Mouse (Mus musculus): ENCODE measurements around the gene Ddc. TPM values are rescaled to one million over a fixed set of nuclear protein-coding genes. Genes with fewer than 3 reads are reported as not detected.

The Ddc gene
- polyA plus RNA-seq, 1 experiment from 2014 or later = 21.1 TPM

DNA sequence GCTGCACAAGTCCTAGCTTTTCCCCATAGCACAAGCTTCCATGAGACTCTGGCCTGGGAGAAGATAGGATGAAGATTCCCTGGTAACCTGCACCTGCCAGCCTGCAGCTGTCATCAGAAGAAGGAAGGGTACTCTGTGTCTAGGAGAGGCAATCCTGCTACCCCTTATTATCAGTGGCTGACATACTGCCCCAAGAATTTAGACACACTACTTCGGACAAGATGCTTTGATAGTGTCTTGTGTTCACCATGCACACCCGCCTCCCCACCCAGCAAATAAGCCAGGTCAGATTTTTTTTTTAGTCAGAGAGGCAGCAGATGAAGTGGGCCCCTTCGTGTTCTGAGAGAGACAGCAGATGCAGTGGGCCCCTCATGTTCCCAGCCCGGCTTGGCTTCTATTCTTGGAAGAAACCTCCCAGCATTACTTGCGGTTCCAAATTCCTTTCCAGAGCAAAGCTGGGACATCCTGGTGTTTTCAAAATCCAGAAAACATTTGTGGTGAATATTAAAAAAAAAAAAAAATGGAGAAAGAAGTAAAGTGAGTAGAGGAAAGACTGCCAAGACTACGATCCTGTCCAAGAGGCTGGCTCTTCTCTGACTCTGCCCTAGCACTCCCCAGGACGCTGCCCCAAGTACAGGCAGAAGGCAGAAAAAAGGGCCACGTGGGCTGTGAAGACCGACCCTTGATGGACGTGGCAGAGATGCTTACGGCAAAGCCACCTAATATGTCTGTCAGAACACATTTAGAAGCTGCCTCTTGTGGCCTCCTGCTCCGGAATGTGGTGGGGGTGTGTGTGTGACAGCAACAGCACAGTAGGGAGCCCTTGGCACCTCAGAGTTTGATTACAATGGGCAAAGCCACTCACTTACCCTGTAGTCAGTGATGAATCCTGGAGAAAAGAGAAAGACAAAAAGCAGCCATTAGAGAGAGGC, 73.7 kb downstream of the Ddc start:
- Histone ChIP-seq H3K36me3 (replicated peaks) (no peaks in the 10 kb centered on the region), H3K27me3 (replicated peaks) (no peaks in the 10 kb centered on the region), H3K9me3 (no peaks in the 10 kb centered on the region), H3K27ac (0 out of 2 replicates have a peak overlapping the region, but pooled peaks have one; percentile 15), H3K9ac (no peak overlapping the region), H3K4me2 (no peak overlapping the region), H3K4me1 (peaks cover 35% of the 10 kb centered on the region), H3K4me3 (no peak overlapping the region)
- no peak for ATAC-seq (replicated peaks)
- WGBS = 25% methylated on average over 12 of the region's 12 CpGs

DNA sequence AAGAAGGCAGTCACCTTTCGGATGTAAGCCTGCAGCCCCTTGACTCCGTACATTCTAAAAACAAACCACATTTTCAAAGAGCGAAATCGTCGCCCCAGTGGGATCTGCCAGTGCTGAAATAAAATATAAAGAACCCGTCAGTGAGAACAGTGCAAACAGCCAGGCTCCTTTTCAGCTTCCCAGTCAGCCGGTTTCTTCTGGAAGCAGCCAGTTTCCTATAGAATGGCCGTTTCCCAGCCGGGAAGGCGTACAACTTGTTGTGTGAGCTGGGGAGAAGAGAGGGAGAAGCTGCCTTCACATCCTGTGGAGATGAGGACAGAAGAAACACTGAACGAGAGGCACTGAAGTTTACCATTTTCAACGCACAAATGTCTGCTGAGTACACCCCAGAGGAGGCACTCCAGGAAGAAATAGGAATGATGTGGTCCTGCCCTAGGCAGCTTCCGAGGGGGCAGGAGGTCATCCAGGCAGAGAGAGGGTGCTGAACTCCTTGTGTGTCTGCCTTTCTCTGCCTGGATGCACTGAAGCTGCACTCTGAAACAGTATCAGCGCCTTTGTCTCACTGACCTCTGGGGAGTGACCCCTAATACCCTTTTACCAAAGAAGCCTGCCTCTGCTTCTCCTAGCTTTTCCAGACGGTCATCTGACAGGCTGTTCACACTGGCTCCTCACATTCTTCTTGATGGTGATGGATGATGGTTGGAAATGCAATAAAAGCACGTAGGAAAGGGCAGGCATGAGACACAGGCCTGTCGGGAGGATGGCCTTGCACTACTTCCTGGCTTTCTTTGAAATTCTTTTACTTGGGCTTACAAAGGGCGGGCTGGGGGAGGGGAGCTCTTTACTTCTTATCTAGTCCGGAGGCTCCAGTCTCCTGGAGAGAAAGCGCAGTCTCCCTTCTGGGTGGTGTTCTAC, 75.5 kb downstream of the Ddc start:
- Histone ChIP-seq H3K27ac (peak overlapping the region; percentile 72), H3K4me3 (no peak overlapping the region), H3K4me2 (peak overlapping the region; percentile 42; the same call in 1 of the 2 replicates), H3K36me3 (replicated peaks) (no peaks in the 10 kb centered on the region), H3K9me3 (no peaks in the 10 kb centered on the region), H3K9ac (no peak overlapping the region), H3K27me3 (replicated peaks) (no peaks in the 10 kb centered on the region), H3K4me1 (peaks cover 23% of the 10 kb centered on the region)
- ATAC-seq (replicated peaks) = peak; percentile 31
- WGBS = 7% methylated on average over 20 of the region's 20 CpGs

DNA sequence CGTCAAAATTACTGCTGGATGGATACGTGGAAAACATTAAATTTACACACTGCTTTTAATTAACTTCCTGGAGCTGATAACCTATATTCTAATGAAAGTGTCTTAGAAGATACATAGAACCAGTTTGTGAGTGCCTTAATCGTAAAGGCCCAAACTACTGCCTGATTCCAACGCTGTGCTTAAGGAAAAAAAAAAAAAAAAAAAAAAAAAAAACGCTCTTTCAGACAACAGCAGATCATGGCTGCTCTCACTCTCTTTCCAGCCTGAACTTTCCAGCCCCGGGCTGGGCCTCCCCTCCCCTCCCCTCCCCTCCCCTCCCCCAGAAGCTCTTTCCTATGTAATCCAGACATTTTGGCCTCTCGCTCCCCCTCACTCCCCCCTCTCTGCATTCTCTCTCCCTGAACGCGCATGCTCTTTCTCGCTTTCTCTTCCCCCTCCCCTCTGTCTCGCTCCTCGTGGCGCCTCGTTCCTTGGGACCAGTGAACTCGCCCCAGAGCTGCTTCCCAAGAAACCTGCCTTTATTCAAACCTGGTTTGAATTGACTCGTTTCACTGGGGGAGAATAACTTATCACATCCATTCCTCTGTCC, 76.5 kb downstream of the Ddc start:
- no peak overlapping the region for H3K9ac ChIP-seq
- no peaks in the 10 kb centered on the region for H3K9me3 ChIP-seq
- peak; percentile 79 for ATAC-seq (replicated peaks)
- H3K4me1 ChIP-seq = peaks cover 23% of the 10 kb centered on the region
- H3K4me2 ChIP-seq = peak overlapping the region; percentile 42
- H3K36me3 ChIP-seq (replicated peaks) = no peaks in the 10 kb centered on the region
- H3K27ac ChIP-seq = peak overlapping the region; percentile 72
- no peaks in the 10 kb centered on the region for H3K27me3 ChIP-seq (replicated peaks)
- 6% methylated on average over 15 of the region's 16 CpGs for WGBS
- no peak overlapping the region; the same call in 1 of the 2 replicates for H3K4me3 ChIP-seq

DNA sequence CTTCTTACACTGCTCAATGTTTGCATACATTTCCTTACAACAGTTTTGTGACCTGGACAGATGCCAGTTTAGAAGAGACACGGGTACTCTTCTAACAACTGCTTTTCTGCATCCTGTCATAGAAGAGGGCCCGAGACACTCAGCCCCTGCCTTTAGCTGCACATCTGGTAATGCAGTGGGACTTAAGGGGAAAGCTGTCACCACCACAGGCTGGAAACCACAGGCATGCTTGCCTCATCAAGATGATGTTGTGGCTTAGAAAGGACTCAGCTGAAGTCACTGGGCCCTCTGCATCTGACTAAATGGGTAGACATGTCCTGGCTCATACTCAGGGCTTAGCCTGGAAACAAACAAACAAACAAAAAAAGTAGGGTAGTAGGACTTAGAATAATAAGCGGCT, 77.2 kb downstream of the Ddc start:
- 69% methylated on average over 3 of the region's 3 CpGs for WGBS
- ATAC-seq (replicated peaks) = no peak
- H3K4me2 ChIP-seq = no peak overlapping the region
- no peak overlapping the region for H3K4me3 ChIP-seq
- no peaks in the 10 kb centered on the region for H3K27me3 ChIP-seq (replicated peaks)
- H3K9ac ChIP-seq = no peak overlapping the region
- H3K36me3 ChIP-seq (replicated peaks) = no peaks in the 10 kb centered on the region
- no peaks in the 10 kb centered on the region for H3K9me3 ChIP-seq
- H3K27ac ChIP-seq = peak overlapping the region; percentile 72; the same call in 1 of the 2 replicates
- peaks cover 23% of the 10 kb centered on the region for H3K4me1 ChIP-seq

DNA sequence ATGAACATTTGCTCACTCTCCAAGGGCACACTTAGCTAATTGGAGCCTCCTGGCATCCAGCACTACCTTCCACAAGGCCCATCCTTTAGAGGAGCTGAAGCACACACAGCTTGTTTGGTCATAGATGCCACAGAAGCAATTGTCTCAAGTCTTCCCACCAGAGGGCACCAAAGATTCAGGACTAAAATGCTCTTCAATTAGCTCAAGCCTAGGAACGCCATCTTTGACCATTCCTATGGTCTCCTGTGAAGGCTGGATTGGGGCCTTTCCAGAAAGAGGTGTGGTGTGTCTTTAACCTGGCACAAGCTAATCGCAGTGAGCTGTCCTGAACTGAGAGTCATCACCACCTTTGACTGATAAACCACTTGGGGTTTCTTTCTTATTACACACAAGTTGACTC, 77.7 kb downstream of the Ddc start:
- no peaks in the 10 kb centered on the region for H3K27me3 ChIP-seq (replicated peaks)
- no peaks in the 10 kb centered on the region for H3K9me3 ChIP-seq
- H3K36me3 ChIP-seq (replicated peaks) = no peaks in the 10 kb centered on the region
- peak; percentile 68 for ATAC-seq (replicated peaks)
- H3K4me2 ChIP-seq = no peak overlapping the region
- peaks cover 23% of the 10 kb centered on the region for H3K4me1 ChIP-seq
- H3K27ac ChIP-seq = no peak overlapping the region
- no peak overlapping the region for H3K9ac ChIP-seq
- 4% methylated on average over 2 of the region's 2 CpGs for WGBS
- no peak overlapping the region for H3K4me3 ChIP-seq

DNA sequence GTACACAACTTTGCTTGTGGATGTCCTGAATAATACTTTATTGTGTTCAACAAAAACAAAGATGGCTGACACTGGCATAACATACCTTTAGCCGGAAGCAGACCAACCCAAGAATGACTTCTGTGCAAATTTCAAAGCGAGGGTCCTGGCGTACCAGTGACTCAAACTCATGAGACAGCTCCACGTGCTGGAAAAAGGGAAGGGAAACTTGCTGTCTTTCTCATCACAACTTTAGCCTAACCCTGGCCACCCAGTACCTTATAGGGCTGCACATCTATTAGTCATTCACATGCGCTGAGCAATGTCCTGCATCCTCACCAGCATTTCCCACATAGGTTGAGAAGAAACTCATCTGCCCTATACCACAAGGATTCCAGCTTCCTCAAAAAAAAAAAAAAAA, 78.7 kb downstream of the Ddc start:
- Histone ChIP-seq H3K4me2 (no peak overlapping the region), H3K4me3 (no peak overlapping the region), H3K4me1 (peaks cover 23% of the 10 kb centered on the region), H3K27ac (no peak overlapping the region), H3K27me3 (replicated peaks) (no peaks in the 10 kb centered on the region), H3K36me3 (replicated peaks) (no peaks in the 10 kb centered on the region), H3K9me3 (no peaks in the 10 kb centered on the region), H3K9ac (no peak overlapping the region)
- ATAC-seq (replicated peaks) = no peak
- 93% methylated on average over 5 of the region's 5 CpGs for WGBS

DNA sequence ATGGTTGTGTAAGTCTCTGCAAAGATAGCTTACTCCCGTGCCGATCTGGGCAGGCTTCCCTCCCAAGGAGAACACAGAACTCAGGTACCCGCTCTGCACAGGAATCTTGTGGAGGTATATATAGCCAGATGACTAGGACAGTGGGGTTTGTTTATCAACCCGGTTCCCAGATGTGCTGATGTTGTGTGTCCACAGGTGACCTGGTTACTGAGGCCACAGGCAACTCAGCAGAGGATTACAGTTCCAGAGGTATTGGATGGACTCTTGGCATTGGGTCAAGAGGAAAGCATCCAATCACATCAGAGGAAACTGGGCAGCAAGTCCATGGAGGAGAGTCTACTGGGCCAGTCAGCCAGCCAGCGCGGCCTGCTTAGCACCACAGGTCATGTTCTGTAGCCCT, 79.1 kb downstream of the Ddc start:
- no peak overlapping the region for H3K9ac ChIP-seq
- WGBS = 91% methylated on average over 6 of the region's 6 CpGs
- H3K27ac ChIP-seq = no peak overlapping the region
- no peak overlapping the region for H3K4me3 ChIP-seq
- no peaks in the 10 kb centered on the region for H3K9me3 ChIP-seq
- ATAC-seq (replicated peaks) = no peak
- H3K4me1 ChIP-seq = peaks cover 23% of the 10 kb centered on the region
- H3K27me3 ChIP-seq (replicated peaks) = no peaks in the 10 kb centered on the region
- no peak overlapping the region for H3K4me2 ChIP-seq
- H3K36me3 ChIP-seq (replicated peaks) = no peaks in the 10 kb centered on the region

DNA sequence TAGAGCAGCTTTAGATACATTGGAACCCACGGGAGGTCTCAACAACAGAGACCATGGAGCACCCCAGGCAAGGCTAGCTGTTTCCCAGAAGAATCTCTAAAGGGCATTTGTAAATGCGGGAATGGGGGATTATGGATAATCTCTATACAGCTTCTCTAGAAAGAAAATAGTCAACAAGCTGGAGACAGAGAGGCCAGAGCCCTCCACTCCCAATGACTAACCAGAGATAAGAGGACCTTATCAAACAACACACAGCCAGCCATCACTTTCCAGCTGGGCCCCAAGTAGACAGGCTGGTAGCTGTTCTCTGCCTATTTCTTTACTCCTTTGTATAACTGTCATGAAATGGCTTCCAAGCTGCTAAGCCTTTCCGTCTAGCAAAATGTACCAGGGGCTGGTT, 82.2 kb downstream of the Ddc start:
- Histone ChIP-seq H3K4me2 (no peak overlapping the region), H3K27me3 (replicated peaks) (no peaks in the 10 kb centered on the region), H3K4me1 (peaks cover 2% of the 10 kb centered on the region; the same call in 1 of the 2 replicates), H3K4me3 (no peak overlapping the region), H3K27ac (no peak overlapping the region), H3K9ac (no peak overlapping the region), H3K9me3 (no peaks in the 10 kb centered on the region), H3K36me3 (replicated peaks) (no peaks in the 10 kb centered on the region)
- no peak for ATAC-seq (replicated peaks)
- 46% methylated on average over 3 of the region's 3 CpGs for WGBS

DNA sequence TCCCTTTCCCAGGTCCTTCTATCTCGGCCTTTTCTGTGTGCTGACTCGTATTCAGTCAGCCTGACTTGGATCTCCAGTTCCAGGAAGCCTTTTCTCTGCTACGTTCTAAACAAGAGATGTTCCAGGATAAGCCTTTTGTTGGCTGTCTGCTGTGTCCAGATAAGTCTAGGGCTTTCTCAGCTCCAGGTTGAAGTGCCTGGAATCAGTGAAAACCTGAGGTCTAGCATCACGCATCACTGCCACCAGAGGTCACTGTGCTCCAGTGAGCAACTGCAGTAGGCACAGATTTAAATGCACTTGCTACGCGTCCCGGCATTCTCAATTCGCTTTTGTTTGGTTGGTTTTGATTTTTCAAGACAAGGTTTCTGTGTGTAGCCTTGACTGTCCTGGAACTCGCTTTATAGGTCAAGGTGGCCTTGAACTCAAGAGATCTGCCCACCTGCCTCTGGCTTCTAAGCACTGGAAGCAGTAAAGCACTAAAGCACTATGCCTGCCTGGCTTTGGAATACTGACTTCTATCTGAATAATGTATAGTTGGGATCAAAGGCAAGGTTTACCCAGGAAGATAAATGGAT, 86.0 kb downstream of the Ddc start:
- WGBS = 18% methylated on average over 9 of the region's 9 CpGs
- H3K9me3 ChIP-seq = no peaks in the 10 kb centered on the region
- no peak overlapping the region for H3K9ac ChIP-seq
- peak overlapping the region; percentile 42 for H3K4me2 ChIP-seq
- H3K36me3 ChIP-seq (replicated peaks) = no peaks in the 10 kb centered on the region
- peak overlapping the region; percentile 61; the same call in 1 of the 2 replicates for H3K27ac ChIP-seq
- ATAC-seq (replicated peaks) = no peak; the same call in 1 of the 2 replicates
- H3K27me3 ChIP-seq (replicated peaks) = no peaks in the 10 kb centered on the region
- no peak overlapping the region for H3K4me3 ChIP-seq
- H3K4me1 ChIP-seq = peaks cover 12% of the 10 kb centered on the region

DNA sequence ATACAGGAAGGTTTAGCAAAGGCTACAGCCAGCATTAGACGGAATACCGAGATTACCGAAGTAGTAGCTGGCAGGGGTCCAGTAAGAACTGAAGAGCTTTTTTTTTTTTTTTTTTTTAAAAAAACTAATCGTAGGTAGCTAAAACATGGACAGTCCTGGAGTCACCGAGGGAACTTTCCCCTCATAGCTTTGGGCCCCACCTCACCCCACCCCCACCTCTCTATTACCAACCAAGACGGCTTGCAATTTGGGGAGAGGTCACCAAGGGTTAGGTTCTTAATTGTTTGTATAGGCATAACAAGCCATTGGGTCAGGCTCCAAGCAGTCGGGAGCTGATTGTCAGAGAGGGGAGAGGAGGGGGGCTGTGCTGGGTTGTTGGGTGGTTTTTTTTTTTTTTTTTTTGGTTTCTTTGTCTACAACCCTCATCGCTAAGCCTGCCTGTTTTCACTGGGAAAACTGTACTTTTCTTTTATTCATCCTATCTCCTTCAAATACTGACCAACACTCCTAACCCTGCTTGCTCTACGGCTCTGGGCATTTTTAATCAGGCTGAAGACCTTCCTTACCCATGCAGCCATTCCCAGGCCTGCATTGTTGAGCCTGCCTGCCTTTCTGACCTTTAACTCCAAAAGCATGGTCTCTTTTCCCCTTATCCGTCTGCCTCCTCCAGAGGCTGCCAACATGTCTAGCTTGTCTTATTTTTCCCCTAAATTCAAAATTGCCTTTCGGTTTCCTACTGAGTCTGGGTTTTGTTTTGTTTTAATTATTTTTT, 88.4 kb downstream of the Ddc start:
- H3K36me3 ChIP-seq (replicated peaks) = no peaks in the 10 kb centered on the region
- peak overlapping the region; percentile 65 for H3K4me3 ChIP-seq
- no peaks in the 10 kb centered on the region for H3K9me3 ChIP-seq
- WGBS = 2% methylated on average over 11 of the region's 11 CpGs
- ATAC-seq (replicated peaks) = peak; percentile 16
- peak overlapping the region; percentile 75 for H3K9ac ChIP-seq
- H3K27ac ChIP-seq = peak overlapping the region; percentile 93
- peaks cover 12% of the 10 kb centered on the region for H3K4me1 ChIP-seq
- no peaks in the 10 kb centered on the region for H3K27me3 ChIP-seq (replicated peaks)
- peak overlapping the region; percentile 77 for H3K4me2 ChIP-seq

DNA sequence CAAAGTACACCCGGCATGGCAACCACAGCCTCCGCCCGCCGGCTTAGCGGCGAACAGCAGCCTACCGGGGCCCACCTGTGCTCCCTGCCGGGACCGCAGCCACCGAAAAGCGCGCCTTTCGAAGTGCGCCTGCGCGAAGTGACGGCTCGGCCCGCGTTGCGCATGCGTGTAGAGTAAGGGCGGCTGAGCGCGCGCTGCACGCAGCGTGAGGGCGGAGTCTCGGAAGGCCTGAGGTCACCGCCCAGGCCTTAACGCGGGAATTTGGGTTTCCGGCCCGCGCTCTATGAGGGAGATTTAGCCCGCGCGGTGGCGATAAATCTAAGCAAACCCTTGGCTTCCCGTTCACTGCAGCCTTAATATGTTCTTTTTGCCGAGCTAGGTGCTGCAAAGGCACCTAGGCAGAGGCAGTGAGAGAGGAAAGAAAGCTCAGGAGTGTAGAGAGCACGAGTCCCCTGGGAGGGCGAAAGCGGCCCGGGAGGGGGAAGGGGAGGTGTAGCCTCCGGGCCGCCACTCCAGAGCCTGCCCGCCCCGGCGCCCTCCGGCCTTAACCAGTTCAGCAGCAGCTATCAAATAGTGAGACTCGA, 89.0 kb downstream of the Ddc start, which contains the start of gene Fignl1:
Gene Fignl1, minus strand, starts transcription at position 143 of the 584 bp plus-strand sequence.
- H3K4me1 ChIP-seq = peaks cover 12% of the 10 kb centered on the region
- peak; percentile 97 for ATAC-seq (replicated peaks)
- peak within 1 kb of the TSS; percentile 75 for H3K9ac ChIP-seq
- H3K9me3 ChIP-seq = no peaks in the 10 kb centered on the region
- H3K27me3 ChIP-seq (replicated peaks) = no peaks in the 10 kb centered on the region
- 0% methylated on average over 53 of the region's 53 CpGs for WGBS
- peak within 1 kb of the TSS; percentile 65 for H3K4me3 ChIP-seq
- peak within 1 kb of the TSS; percentile 93 for H3K27ac ChIP-seq
- peak within 1 kb of the TSS; percentile 77 for H3K4me2 ChIP-seq
- H3K36me3 ChIP-seq (replicated peaks) = no peaks in the 10 kb centered on the region
